Mouse (Mus musculus) spleen, adult 18-20 months (tissue): Measurements from ENCODE around the gene Prrt1.

Experiments used
- DNase-seq, 2 experiments: peaks; one replicate each; pipeline ENCODE4 v3.0.0; 2022; ENCODE audit warnings: mixed read lengths in 2 of 2

The Prrt1 gene

GRCm38 (mm10) chr17:34599891-34600290 is 29.4 kb upstream of the Prrt1 start:
- DNase-seq, result no peak

- no peak for DNase-seq
These were observed 27.5 kb upstream of the Prrt1 start for GRCm38 (mm10) chr17:34601796-34602195.

- DNase-seq, result peak; percentile 87 to 93
These were observed 25.8 kb upstream of the Prrt1 start, which contains the start of gene Rnf5 for GRCm38 (mm10) chr17:34603375-34604060. Gene Rnf5 (minus strand): TSS chr17:34603690.

- peak; percentile 91 to 97 for DNase-seq
These were observed 25.2 kb upstream of the Prrt1 start, which contains the start of gene Agpat1 for GRCm38 (mm10) chr17:34604061-34604508. Gene Agpat1 (plus strand): TSS chr17:34604262.

GRCm38 (mm10) chr17:34604511-34605237 is 24.7 kb upstream of the Prrt1 start:
- no peak for DNase-seq

GRCm38 (mm10) chr17:34605609-34606008 is 23.7 kb upstream of the Prrt1 start:
- DNase-seq, result peak; percentile 92 to 96

- no peak for DNase-seq
These were observed 22.9 kb upstream of the Prrt1 start for GRCm38 (mm10) chr17:34606186-34607039.

- DNase-seq, result no peak
These were observed 21.3 kb upstream of the Prrt1 start for GRCm38 (mm10) chr17:34607997-34608396.

- no peak for DNase-seq
These were observed 18.3 kb upstream of the Prrt1 start for GRCm38 (mm10) chr17:34611050-34611449.

GRCm38 (mm10) chr17:34613054-34613645 is 16.2 kb upstream of the Prrt1 start:
- DNase-seq, result no peak

- DNase-seq, result no peak
These were observed 15.5 kb upstream of the Prrt1 start for GRCm38 (mm10) chr17:34613830-34614229.

GRCm38 (mm10) chr17:34615871-34616270 is 13.5 kb upstream of the Prrt1 start, which contains the start of gene Egfl8:
Gene Egfl8 (minus strand): TSS chr17:34615971.
- no peak for DNase-seq

- DNase-seq, result peak; percentile 63 to 80
These were observed 10.3 kb upstream of the Prrt1 start for GRCm38 (mm10) chr17:34618999-34619398.

- no peak for DNase-seq
These were observed 8.3 kb upstream of the Prrt1 start for GRCm38 (mm10) chr17:34621006-34621405.

GRCm38 (mm10) chr17:34623161-34623560 is 6.2 kb upstream of the Prrt1 start:
- DNase-seq, result no peak

- no peak for DNase-seq
These were observed 4.4 kb upstream of the Prrt1 start for GRCm38 (mm10) chr17:34624981-34625380.

- no peak for DNase-seq
These were observed 3.1 kb upstream of the Prrt1 start for GRCm38 (mm10) chr17:34626062-34626772.

- peak in 1 of 2 experiments; percentile 37 for DNase-seq
These were observed 2.6 kb upstream of the Prrt1 start for GRCm38 (mm10) chr17:34626773-34627092.

- DNase-seq, result peak in 1 of 2 experiments; percentile 59
These were observed 2.0 kb upstream of the Prrt1 start for GRCm38 (mm10) chr17:34627093-34627942.

GRCm38 (mm10) chr17:34627943-34628643 is 1.2 kb upstream of the Prrt1 start, which contains the start of gene Ppt2:
Gene Ppt2 (minus strand): TSS chr17:34628510.
- peak in 1 of 2 experiments; percentile 45 for DNase-seq
